Mouse (Mus musculus) heart, postnatal 4 days (tissue): ENCODE measurements around the gene Tnfsf18. TPM values are rescaled to one million over a fixed set of nuclear protein-coding genes. Genes with fewer than 3 reads are reported as not detected.

Experiments
- total RNA-seq, 2 experiments: library from RNA; stranded (reverse); gene quantifications; 2 replicates each; pipeline ENCODE4 v1.2.3; 2021

Tnfsf18 gene
- total RNA-seq, 2 experiments from 2014 or later, result not detected

Other genes with a start within 250 kb of the Tnfsf18 start
- gene Prdx6, start 243.4 kb upstream of the Tnfsf18 start, total RNA-seq, result 100 to 1,000 TPM; 203 to 210 TPM
- under 1 TPM in 1 of 2 experiments, not detected in 1; 0.14 TPM for gene Tnfsf4, start 99.2 kb upstream of the Tnfsf18 start, total RNA-seq